Mouse (Mus musculus) myocyte (in vitro differentiated cells): ENCODE measurements at regions not wholly inside any gene's neighbourhood (a gene's known extent, or its start where the extent isn't known, plus 50 kb on each side); places are given as distances from the start of the nearest gene placed in this dataset.

Experiments
- CEBPB ChIP-seq: IDR thresholded peaks from 2 replicates; pipeline ENCODE4 v1.6.1; 2011; ENCODE audit warnings: mild to moderate bottlenecking, moderate library complexity; ENCODE audit not compliant: poor library complexity, insufficient read depth, severe bottlenecking
- E2F4 ChIP-seq: IDR thresholded peaks from one replicate; pipeline ENCODE4 v1.6.1; 2011; ENCODE audit warnings: mild to moderate bottlenecking, control low read depth, moderate library complexity; ENCODE audit not compliant: insufficient read depth
- MAX ChIP-seq: IDR thresholded peaks from one replicate; pipeline ENCODE4 v1.6.1; 2011; ENCODE audit warnings: low read depth, mild to moderate bottlenecking, control low read depth
- MYOD1 ChIP-seq, 3 experiments: IDR thresholded peaks; one replicate each; pipeline ENCODE4 v1.6.1; 2011; ENCODE audit warnings: control low read depth in 2 of 3, low read depth in 2 of 3, mild to moderate bottlenecking in 2 of 3, moderate library complexity in 1 of 3; ENCODE audit not compliant: insufficient read length in 2 of 3, control insufficient read depth in 1 of 3
- MYOG ChIP-seq, 3 experiments: IDR thresholded peaks; one replicate each; pipeline ENCODE4 v1.6.1; 2011; ENCODE audit warnings: control low read depth in 2 of 3, low read depth in 2 of 3, mild to moderate bottlenecking in 2 of 3; ENCODE audit not compliant: insufficient read length in 2 of 3, control insufficient read depth in 1 of 3, insufficient read depth in 1 of 3
- POLR2A ChIP-seq: IDR thresholded peaks from one replicate; pipeline ENCODE4 v1.6.1; 2011; ENCODE audit warnings: low read depth, mild to moderate bottlenecking, control low read depth, moderate library complexity; ENCODE audit not compliant: insufficient read length
- POLR2AphosphoS2 ChIP-seq: IDR thresholded peaks from one replicate; pipeline ENCODE4 v1.6.1; 2011; ENCODE audit warnings: low read depth, control low read depth; ENCODE audit not compliant: insufficient read length
- REST ChIP-seq: IDR thresholded peaks from one replicate; pipeline ENCODE4 v1.6.1; 2011; ENCODE audit warnings: mild to moderate bottlenecking, control low read depth, moderate library complexity; ENCODE audit not compliant: insufficient read depth, insufficient read length
- SRF ChIP-seq: IDR thresholded peaks from one replicate; pipeline ENCODE4 v1.6.1; 2011; ENCODE audit warnings: low read depth; ENCODE audit not compliant: control insufficient read depth, insufficient read length
- TCF12 ChIP-seq: IDR thresholded peaks from one replicate; pipeline ENCODE4 v1.6.1; 2011; ENCODE audit warnings: mild to moderate bottlenecking, control low read depth; ENCODE audit not compliant: poor library complexity, insufficient read depth, severe bottlenecking
- TCF3 ChIP-seq: IDR thresholded peaks from one replicate; pipeline ENCODE4 v1.6.1; 2011; ENCODE audit warnings: low read depth, control low read depth; ENCODE audit not compliant: insufficient read length

DNA sequence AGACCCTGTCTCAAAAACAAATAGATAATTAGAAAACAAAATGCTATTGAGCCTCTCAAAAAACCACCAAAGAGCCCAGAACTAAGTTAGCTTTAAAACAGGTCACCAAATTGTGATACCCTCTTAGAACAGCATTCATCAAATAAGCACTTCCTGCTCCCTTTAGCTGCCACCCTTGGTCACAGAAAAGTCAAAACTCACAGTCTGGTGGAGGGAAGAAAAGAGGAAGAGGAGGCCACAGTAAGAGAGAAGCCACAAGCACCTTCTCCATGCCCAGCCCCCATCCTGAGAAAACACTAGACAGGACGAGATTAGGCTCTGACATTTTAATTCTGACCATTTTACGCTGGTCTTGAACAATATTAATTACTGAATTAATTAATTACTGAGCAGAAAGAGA, 120.2 kb upstream of the Magi3 start:
- TF ChIP-seq POLR2A (no peak), MYOD1 (IDR thresholded peaks at IDR 0.05; ENCODE audit: control insufficient read depth in 1 of 3, insufficient read length in 2 of 3, low read depth in 2 of 3) (no peak), MAX (no peak), SRF (no peak), TCF12 (no peak), E2F4 (no peak), MYOG (IDR thresholded peaks at IDR 0.05; ENCODE audit: control insufficient read depth in 1 of 3, insufficient read depth in 1 of 3, insufficient read length in 2 of 3, low read depth in 2 of 3) (no peak), TCF3 (no peak), CEBPB (no peak), POLR2AphosphoS2 (no peak), REST (no peak)
